Comparison of ENCODE assay signal across 8 mouse cellular contexts in the genomic region with DNA sequence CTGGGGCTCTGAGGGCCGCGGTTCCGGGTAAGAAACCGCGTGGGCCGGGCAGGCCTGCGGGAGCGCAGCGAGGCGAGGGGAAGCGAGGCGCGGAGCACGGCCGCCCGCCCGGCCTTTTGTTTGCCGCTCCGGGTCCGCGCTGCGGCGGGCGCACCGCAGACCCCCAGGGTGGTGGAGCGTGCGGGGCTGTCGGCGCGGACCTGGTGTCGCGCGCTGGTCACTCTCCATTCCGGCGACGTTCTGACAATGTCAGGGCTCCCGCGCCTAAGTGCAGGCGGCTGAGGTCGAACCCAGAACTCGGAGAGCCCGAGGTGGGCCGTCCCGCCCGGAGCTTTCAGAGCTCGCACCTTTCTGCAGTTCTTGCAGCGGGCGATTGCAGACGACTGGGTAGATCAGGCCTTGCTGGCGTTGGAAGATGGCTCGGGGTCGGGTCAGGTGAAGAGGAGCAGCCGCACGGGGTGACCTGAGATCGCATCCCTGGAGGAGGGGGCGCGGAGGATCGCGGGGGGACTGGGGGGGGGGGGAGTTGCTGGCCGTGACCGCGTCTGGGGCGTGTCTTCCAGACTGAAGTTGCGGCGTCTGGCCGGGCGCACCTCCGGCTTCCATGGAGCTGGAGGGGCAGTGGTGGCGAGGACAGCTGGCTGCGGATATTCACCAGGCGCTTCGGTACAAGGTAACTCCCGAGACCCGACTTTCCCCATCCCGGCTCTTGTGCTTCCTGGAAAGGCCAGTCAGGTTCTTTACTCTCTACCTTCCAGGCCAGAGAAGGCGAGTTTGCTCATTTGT. TPM values are rescaled to one million over a fixed set of nuclear protein-coding genes. Genes with fewer than 3 reads are reported as not detected.
DNase-seq lines count a peak whose midpoint lies in the region; ATAC-seq lines count a peak whose summit lies in the region.

No protein-coding gene starts in this region.

- no peaks in the 10 kb centered on the region for H3K9me3 ChIP-seq in embryonic facial prominence, embryonic 11.5 days (replicated peaks; ENCODE audit: control insufficient read depth, low read length)
- H3K9me3 ChIP-seq in heart, embryonic 11.5 days (replicated peaks; ENCODE audit: control insufficient read depth, low read length): no peaks in the 10 kb centered on the region
- no peaks in the 10 kb centered on the region for H3K9me3 ChIP-seq in kidney, embryonic 14.5 days (ENCODE audit: control insufficient read depth, low read length)

- H3K27me3 ChIP-seq in embryonic facial prominence, embryonic 11.5 days (ENCODE audit: control insufficient read depth, insufficient read depth, low read length): no peaks in the 10 kb centered on the region
- no peaks in the 10 kb centered on the region for H3K27me3 ChIP-seq in heart, embryonic 11.5 days (ENCODE audit: control insufficient read depth, insufficient read depth, low read length)
- H3K27me3 ChIP-seq in kidney, embryonic 14.5 days (ENCODE audit: control insufficient read depth, insufficient read depth, low read length): no peaks in the 10 kb centered on the region

- H3K9ac ChIP-seq in embryonic facial prominence, embryonic 11.5 days (replicated peaks; ENCODE audit: low read length): peak overlapping the region; percentile 100
- peak overlapping the region; percentile 97 for H3K9ac ChIP-seq in heart, embryonic 11.5 days (ENCODE audit: low read depth, low read length)
- peak overlapping the region; percentile 99 for H3K9ac ChIP-seq in kidney, embryonic 14.5 days (ENCODE audit: low read depth, low read length)

- H3K4me3 ChIP-seq in embryonic facial prominence, embryonic 11.5 days (ENCODE audit: low read depth, low read length): peak overlapping the region; percentile 95
- peak overlapping the region; percentile 82 for H3K4me3 ChIP-seq in heart, embryonic 11.5 days (ENCODE audit: low read depth, low read length)
- peak overlapping the region; percentile 90 for H3K4me3 ChIP-seq in kidney, embryonic 14.5 days (ENCODE audit: low read length)

- no peaks in the 10 kb centered on the region for H3K4me1 ChIP-seq in embryonic facial prominence, embryonic 11.5 days (ENCODE audit: control insufficient read depth, insufficient read depth, low read length)
- H3K4me1 ChIP-seq in heart, embryonic 11.5 days (ENCODE audit: control insufficient read depth, insufficient read depth, low read length): peaks cover 2% of the 10 kb centered on the region; the same call in 1 of the 2 replicates
- peaks cover 15% of the 10 kb centered on the region for H3K4me1 ChIP-seq in kidney, embryonic 14.5 days (ENCODE audit: control insufficient read depth, insufficient read depth, low read length)

- under 1% methylated on average over 66 of the region's 76 CpGs for WGBS in embryonic facial prominence, embryonic 11.5 days
- WGBS in heart, embryonic 11.5 days (ENCODE audit: insufficient replicate concordance): under 1% methylated on average over 60 of the region's 76 CpGs
- WGBS in kidney, embryonic 14.5 days: under 1% methylated on average over 73 of the region's 76 CpGs

- H3K36me3 ChIP-seq in embryonic facial prominence, embryonic 11.5 days (replicated peaks; ENCODE audit: control insufficient read depth, insufficient read depth, low read depth, low read length): no peaks in the 10 kb centered on the region
- H3K36me3 ChIP-seq in heart, embryonic 11.5 days (ENCODE audit: control insufficient read depth, insufficient read depth, low read length): no peaks in the 10 kb centered on the region; the same call in 1 of the 2 replicates
- peaks cover 2% of the 10 kb centered on the region; the same call in 1 of the 2 replicates for H3K36me3 ChIP-seq in kidney, embryonic 14.5 days (ENCODE audit: control insufficient read depth, insufficient read depth, low read length)

- peak overlapping the region; percentile 76 for H3K4me2 ChIP-seq in embryonic facial prominence, embryonic 11.5 days (ENCODE audit: low read depth, low read length)
- H3K4me2 ChIP-seq in heart, embryonic 11.5 days: peak overlapping the region; percentile 89
- peak overlapping the region; percentile 76 for H3K4me2 ChIP-seq in kidney, embryonic 14.5 days (replicated peaks; ENCODE audit: low read depth, low read length)

- peak overlapping the region; percentile 87 for H3K27ac ChIP-seq in embryonic facial prominence, embryonic 11.5 days (replicated peaks; ENCODE audit: low read depth, low read length)
- H3K27ac ChIP-seq in heart, embryonic 11.5 days (ENCODE audit: low read depth, low read length): peak overlapping the region; percentile 78
- peak overlapping the region; percentile 90 for H3K27ac ChIP-seq in kidney, embryonic 14.5 days (ENCODE audit: low read depth, low read length)

- ATAC-seq in embryonic facial prominence, embryonic 11.5 days (replicated peaks; ENCODE audit: insufficient number of reproducible peaks, low FRiP score, low TSS enrichment, low read depth): peak; percentile 62
- peak; percentile 66 for ATAC-seq in heart, embryonic 11.5 days (replicated peaks; ENCODE audit: insufficient number of reproducible peaks, low FRiP score, low TSS enrichment)
- ATAC-seq in kidney, embryonic 14.5 days (ENCODE audit: low FRiP score, low TSS enrichment): peak; percentile 80

- peak; percentile 56 for DNase-seq in CD4-positive, CD25-positive, alpha-beta regulatory T cell, adult 2 months (ENCODE audit: low read depth, low spot score)
- peak; percentile 69 for DNase-seq in adrenal gland, adult 2 months
- DNase-seq in embryonic facial prominence, embryonic 11.5 days (ENCODE audit: low spot score): peak; percentile 73
- peak; percentile 61 for DNase-seq in lung, postnatal 10 days
- DNase-seq in ovary, postnatal 10 days (ENCODE audit: low spot score): peak; percentile 33
- peak; percentile 58 for DNase-seq in thymus, postnatal 14 days

RNA-seq across cellular contexts. Expression of gene Ccnj, which starts 0.5 kb away (rescaled TPM):
- total RNA-seq in adrenal gland, adult 2 months (2021): 1 to 10 TPM; 3.9 to 4.9 TPM
- polyA plus RNA-seq in adrenal gland, adult 2 months (2012; rRNA removed): 6.9 and 8.4 TPM in 2 replicates
- polyA plus RNA-seq in embryonic facial prominence, embryonic 11.5 days (2014; fragmentation: Nextera tagmentation; extraction: Ambion mirVana): 36.3 and 40.0 TPM in 2 replicates
- polyA plus RNA-seq in heart, embryonic 11.5 days (2014; fragmentation: Nextera tagmentation; extraction: Ambion mirVana): 8.5 and 11.9 TPM in 2 replicates
- 6.7 and 13.4 TPM in 2 replicates for polyA plus RNA-seq in kidney, embryonic 14.5 days (2014; fragmentation: Nextera tagmentation; extraction: Ambion mirVana)

Comparison
In these comparisons a context has a peak if more than half of its experiments do, and no peak if none do; other contexts are left out.
1. Peak in every context shown above with its lines: DNase-seq, ATAC-seq, H3K4me3 ChIP-seq and H3K27ac ChIP-seq.